Mouse (Mus musculus) retina, embryonic 14.5 days (tissue): Measurements from ENCODE around the gene Otp.
A peak's percentile ranks its signal among the peaks of the same experiment; 100 is the strongest.

Experiments
- DNase-seq: peaks from one replicate; pipeline ENCODE4 v3.0.0-alpha.2; 2015; ENCODE audit warnings: low spot score

Otp gene

GRCm38 (mm10) chr13:94875396-94875880 is at the start of gene Otp:
Gene Otp (plus strand): TSS chr13:94875602.
- peak; percentile 64 for DNase-seq

- DNase-seq, result no peak
Observed at GRCm38 (mm10) chr13:94826389-94826788, 49.0 kb upstream of the Otp start.

- no peak for DNase-seq
Observed at GRCm38 (mm10) chr13:94826986-94827385, 48.4 kb upstream of the Otp start.

GRCm38 (mm10) chr13:94827847-94828246 is 47.6 kb upstream of the Otp start:
- no peak for DNase-seq

- DNase-seq, result peak; percentile 25
Observed at GRCm38 (mm10) chr13:94838047-94838720, 37.2 kb upstream of the Otp start.

- DNase-seq, result no peak
Observed at GRCm38 (mm10) chr13:94838756-94839337, 36.6 kb upstream of the Otp start.

GRCm38 (mm10) chr13:94843236-94843635 is 32.2 kb upstream of the Otp start:
- no peak for DNase-seq

GRCm38 (mm10) chr13:94847870-94848269 is 27.5 kb upstream of the Otp start:
- no peak for DNase-seq

- DNase-seq, result no peak
Observed at GRCm38 (mm10) chr13:94849351-94849750, 26.1 kb upstream of the Otp start.

- no peak for DNase-seq
Observed at GRCm38 (mm10) chr13:94858016-94858575, 17.3 kb upstream of the Otp start.

- no peak for DNase-seq
Observed at GRCm38 (mm10) chr13:94859256-94859655, 16.1 kb upstream of the Otp start.

- DNase-seq, result no peak
Observed at GRCm38 (mm10) chr13:94862491-94863230, 12.7 kb upstream of the Otp start.

- peak; percentile 32 for DNase-seq
Observed at GRCm38 (mm10) chr13:94866906-94867305, 8.5 kb upstream of the Otp start.

GRCm38 (mm10) chr13:94867772-94868171 is 7.6 kb upstream of the Otp start:
- DNase-seq, result no peak

- DNase-seq, result peak; percentile 80
Observed at GRCm38 (mm10) chr13:94868478-94868950, 6.9 kb upstream of the Otp start.

- DNase-seq, result peak; percentile 44
Observed at GRCm38 (mm10) chr13:94869541-94869940, 5.9 kb upstream of the Otp start.

- no peak for DNase-seq
Observed at GRCm38 (mm10) chr13:94870071-94870460, 5.3 kb upstream of the Otp start.

- DNase-seq, result peak; percentile 35
Observed at GRCm38 (mm10) chr13:94870461-94871186, 4.8 kb upstream of the Otp start.

GRCm38 (mm10) chr13:94871806-94872320 is 3.5 kb upstream of the Otp start:
- peak; percentile 31 for DNase-seq

- no peak for DNase-seq
Observed at GRCm38 (mm10) chr13:94872439-94872838, 3.0 kb upstream of the Otp start.
